Mouse (Mus musculus) liver, postnatal 0 days (tissue): ENCODE measurements at regions not wholly inside any gene's neighbourhood (a gene's known extent, or its start where the extent isn't known, plus 50 kb on each side); places are given as distances from the start of the nearest gene placed in this dataset.

Source experiments
- CTCF ChIP-seq: sonication (generic); IDR thresholded peaks from 2 replicates; pipeline ENCODE4 v1.5.1; 2016; ENCODE audit warnings: antibody characterized with exemption, low read depth
- EP300 ChIP-seq: IDR thresholded peaks from 2 replicates; pipeline ENCODE4 v1.6.1; 2016; ENCODE audit warnings: antibody characterized with exemption, low read depth, mild to moderate bottlenecking

GRCm38 (mm10) chr5:64602996-64603755 lies 200.0 kb upstream of the Klf3 start:
- TF ChIP-seq CTCF (no peak), EP300 (no peak)
